Mouse (Mus musculus): ENCODE data around the gene Rnf111.

DNA sequence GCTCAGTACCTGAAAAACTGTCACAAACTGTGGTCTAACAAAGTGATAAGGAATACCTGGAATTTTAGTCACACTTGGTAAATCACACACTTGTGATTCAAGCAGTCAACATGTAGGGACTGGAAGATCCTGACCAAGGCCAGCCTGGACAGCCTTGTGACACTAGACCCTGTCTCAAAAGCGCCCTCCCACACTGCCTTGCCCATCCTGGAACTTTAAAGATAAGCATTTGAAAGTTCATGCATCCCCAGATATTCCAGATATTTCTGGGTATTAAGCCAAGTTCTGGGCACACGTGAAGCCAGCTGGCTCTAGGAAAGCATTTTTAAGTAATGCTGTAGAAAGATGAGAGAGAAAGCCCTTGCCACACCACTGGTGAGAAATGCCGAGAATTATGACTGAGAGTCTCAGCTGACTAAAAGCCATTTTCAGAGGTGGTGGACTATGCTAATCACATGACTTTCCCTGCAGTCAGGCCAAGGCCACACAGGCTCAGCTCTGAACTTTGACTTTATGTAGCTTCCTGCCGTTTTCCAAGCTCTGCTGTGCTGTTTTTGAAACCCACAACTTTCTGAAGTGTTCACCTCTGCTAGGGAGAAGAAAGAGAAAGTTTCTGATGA lies 6.5 kb upstream of the Rnf111 start:
- TF ChIP-seq CTCF (IDR thresholded peaks at IDR 0.05; ENCODE audit: extremely low read depth, insufficient read length, insufficient replicate concordance, low read depth, low read length) (no peak), POLR2A (IDR thresholded peaks at IDR 0.05; ENCODE audit: low read depth, low read length) (no peak)

Data from small intestine, adult 2 months (tissue).